Mouse (Mus musculus) left cerebral cortex, postnatal 10 days (tissue): ENCODE measurements around the gene Arl16. TPM values are rescaled to one million over a fixed set of nuclear protein-coding genes. Genes with fewer than 3 reads are reported as not detected.

Experiments used
- DNase-seq, 2 experiments: peaks; one replicate each; pipeline ENCODE4 v3.0.0; 2021 to 2022; ENCODE audit warnings: low spot score in 2 of 2, mixed read lengths in 1 of 2; ENCODE audit errors: extremely low spot score in 1 of 2
- intact Hi-C: fragments of 180-260 bp; cut with DNase I; formaldehyde crosslinking; loops from one replicate; pipeline ENCODE4 v1.15.1; 2025
- total RNA-seq, 2 experiments: library from RNA; stranded (reverse); gene quantifications; 2 replicates each; pipeline ENCODE4 v1.2.3; 2021

Arl16 gene
- total RNA-seq, 2 experiments from 2014 or later, result 60.9 to 61.0 TPM

- intact Hi-C loops, result no loop called here
- no peak for DNase-seq
These were observed 25.9 kb upstream of the Arl16 start for GRCm38 (mm10) chr11:120493351-120493750.

GRCm38 (mm10) chr11:120492878-120493203, 25.4 kb upstream of the Arl16 start:
- intact Hi-C loops, result no loop called here
- DNase-seq, result no peak

GRCm38 (mm10) chr11:120492024-120492877, 24.8 kb upstream of the Arl16 start:
- intact Hi-C loops, result no loop called here
- no peak for DNase-seq

- intact Hi-C loops, result no loop called here
- DNase-seq, result peak; percentile 79 to 93
These were observed 24.1 kb upstream of the Arl16 start, which contains the start of gene Slc25a10 for GRCm38 (mm10) chr11:120491317-120492023. Gene Slc25a10, plus strand, starts transcription at chr11:120491840.

- intact Hi-C loops, result no loop called here
- DNase-seq, result no peak
These were observed 23.1 kb upstream of the Arl16 start for GRCm38 (mm10) chr11:120490291-120491046.

- DNase-seq, result peak in 1 of 2 experiments; percentile 73
- intact Hi-C loops, result no loop called here
These were observed 21.8 kb upstream of the Arl16 start for GRCm38 (mm10) chr11:120489054-120489761.

- intact Hi-C loops, result no loop called here
- DNase-seq, result no peak
These were observed 21.1 kb upstream of the Arl16 start for GRCm38 (mm10) chr11:120488516-120488915.

- intact Hi-C loops, result no loop called here
- DNase-seq, result no peak
These were observed 17.8 kb upstream of the Arl16 start for GRCm38 (mm10) chr11:120485251-120485650.

- intact Hi-C loops, result no loop called here
These were observed 17.0 kb upstream of the Arl16 start, which contains the start of gene Mrpl12 for GRCm38 (mm10) chr11:120484265-120484981. Gene Mrpl12, plus strand, starts transcription at chr11:120484613.

GRCm38 (mm10) chr11:120483448-120483934, 16.1 kb upstream of the Arl16 start:
- intact Hi-C loops, result no loop called here
- no peak for DNase-seq

More at GRCm38 (mm10) chr11:120484265-120484981, 17.0 kb upstream of the Arl16 start, which contains the start of gene Mrpl12:
- peak; percentile 86 to 93 for DNase-seq

- intact Hi-C loops, result no loop called here
- DNase-seq, result peak in 1 of 2 experiments; percentile 18
These were observed 4.6 kb upstream of the Arl16 start for GRCm38 (mm10) chr11:120472052-120472451.

- DNase-seq, result no peak
- intact Hi-C loops, result no loop called here
These were observed 307 bp upstream of the Arl16 start for GRCm38 (mm10) chr11:120467736-120468092.

GRCm38 (mm10) chr11:120465521-120465920, 1.9 kb downstream of the Arl16 start:
- no peak for DNase-seq
- intact Hi-C loops, result no loop called here

GRCm38 (mm10) chr11:120464365-120464764, 3.0 kb downstream of the Arl16 start:
- intact Hi-C loops, result no loop called here
- DNase-seq, result no peak

GRCm38 (mm10) chr11:120463536-120463935, 3.9 kb downstream of the Arl16 start:
- intact Hi-C loops, result no loop called here

GRCm38 (mm10) chr11:120458847-120459597, 8.4 kb downstream of the Arl16 start:
- intact Hi-C loops, result no loop called here
- DNase-seq, result no peak

More at GRCm38 (mm10) chr11:120463536-120463935, 3.9 kb downstream of the Arl16 start:
- no peak for DNase-seq
